Mouse (Mus musculus): ENCODE measurements around the gene Sec16a.

DNA sequence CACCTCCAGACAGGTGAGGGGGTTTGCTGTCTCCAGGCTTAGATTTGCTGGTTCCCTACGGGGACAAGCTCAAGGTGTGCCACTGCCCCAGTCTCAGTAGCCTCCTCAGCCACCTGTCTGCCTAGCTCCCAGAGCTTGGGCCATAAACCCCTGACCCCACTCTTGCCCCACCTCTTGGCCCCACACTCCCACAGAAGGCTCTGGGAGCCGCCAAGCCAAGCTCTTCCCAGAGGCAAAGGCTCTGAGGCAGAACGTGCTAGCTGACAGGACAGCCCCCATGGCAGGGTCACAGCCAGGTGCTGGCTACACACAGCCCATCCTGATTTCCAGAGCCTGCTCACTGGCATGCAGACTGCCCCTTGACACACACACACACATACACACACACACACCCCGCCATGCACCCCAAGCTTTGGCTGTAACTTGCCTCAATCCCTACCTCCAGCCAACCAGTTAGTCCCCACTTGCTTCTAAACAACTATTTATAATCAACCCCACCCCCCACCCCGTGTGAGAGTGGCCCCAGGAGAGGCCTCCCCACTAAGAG is 41.3 kb upstream of the Sec16a start:
- TF ChIP-seq CTCF (IDR thresholded peaks at IDR 0.05; ENCODE audit: low read depth, low read length) (no peak), POLR2A (IDR thresholded peaks at IDR 0.05; ENCODE audit: insufficient read depth, low read length) (no peak), EP300 (IDR thresholded peaks at IDR 0.05; ENCODE audit: insufficient read depth, low read depth, low read length) (no peak)
